Mouse (Mus musculus): ENCODE results near the gene Msantd2.

Gene Msantd2

DNA sequence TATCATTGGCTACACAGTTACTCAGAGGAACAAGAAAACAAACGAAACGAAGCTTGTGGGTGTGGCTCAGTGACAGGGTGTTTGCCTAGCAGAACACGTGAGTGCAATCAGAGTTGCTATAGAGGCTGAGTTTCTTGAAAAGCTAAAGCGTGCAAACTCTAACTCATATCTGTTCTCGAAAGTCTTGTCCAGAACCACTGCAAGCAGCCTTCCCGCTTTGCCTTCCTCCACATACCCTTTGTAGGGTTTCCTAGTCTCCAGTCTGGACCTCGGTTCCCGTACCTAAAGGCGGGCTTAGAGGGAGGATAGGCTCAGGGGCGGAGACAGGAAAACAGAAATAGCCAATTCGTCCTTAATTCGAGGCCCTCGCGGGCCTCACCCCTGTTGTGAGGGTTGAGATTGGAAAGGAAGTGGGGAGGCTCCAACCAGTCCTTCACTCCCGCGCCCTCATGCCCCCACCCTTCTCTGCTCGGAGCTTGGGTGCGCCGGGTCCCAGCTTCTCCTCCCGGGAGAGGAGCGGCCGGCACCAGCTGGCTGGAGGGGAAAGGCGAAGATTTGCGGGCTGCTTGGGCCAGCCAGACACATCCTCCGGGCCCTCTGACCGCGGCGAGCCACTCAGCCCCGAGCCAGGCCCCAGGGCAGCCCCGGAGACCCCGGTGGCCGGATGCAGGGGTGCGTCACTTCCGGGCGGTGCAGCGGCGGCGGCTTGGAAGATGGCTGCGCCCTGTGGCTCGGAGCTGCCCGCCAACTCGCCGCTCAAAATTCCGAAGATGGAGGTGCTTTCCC is at the start of gene Msantd2:
TSS of gene Msantd2 (plus strand) at position 709 of the 786 bp plus-strand sequence.
- DNase-seq, result peak; percentile 92

- DNase-seq, result peak; percentile 12
These were observed 36.7 kb upstream of the Msantd2 start for GRCm38 (mm10) chr9:37452401-37452800.

DNA sequence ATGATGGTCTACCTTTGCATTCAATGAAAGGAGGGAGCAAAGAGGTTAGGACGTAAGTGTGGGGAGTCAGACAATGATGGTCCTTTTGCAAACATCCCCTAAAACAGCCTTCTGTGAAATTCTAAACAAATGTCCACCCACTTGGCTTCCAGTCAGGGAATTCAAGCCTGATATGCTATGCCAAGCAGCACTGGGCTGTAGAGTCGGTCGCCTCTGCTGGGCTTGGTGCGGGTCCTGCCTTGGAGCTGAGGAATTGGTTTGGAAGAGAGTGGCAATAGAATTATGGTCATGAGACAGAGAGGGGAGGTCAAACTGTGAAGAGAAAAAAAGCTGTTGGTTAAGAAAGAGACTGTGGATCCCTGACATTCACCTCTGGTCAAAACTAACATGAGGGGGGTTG is 35.8 kb upstream of the Msantd2 start:
- peak; percentile 7 for DNase-seq

DNA sequence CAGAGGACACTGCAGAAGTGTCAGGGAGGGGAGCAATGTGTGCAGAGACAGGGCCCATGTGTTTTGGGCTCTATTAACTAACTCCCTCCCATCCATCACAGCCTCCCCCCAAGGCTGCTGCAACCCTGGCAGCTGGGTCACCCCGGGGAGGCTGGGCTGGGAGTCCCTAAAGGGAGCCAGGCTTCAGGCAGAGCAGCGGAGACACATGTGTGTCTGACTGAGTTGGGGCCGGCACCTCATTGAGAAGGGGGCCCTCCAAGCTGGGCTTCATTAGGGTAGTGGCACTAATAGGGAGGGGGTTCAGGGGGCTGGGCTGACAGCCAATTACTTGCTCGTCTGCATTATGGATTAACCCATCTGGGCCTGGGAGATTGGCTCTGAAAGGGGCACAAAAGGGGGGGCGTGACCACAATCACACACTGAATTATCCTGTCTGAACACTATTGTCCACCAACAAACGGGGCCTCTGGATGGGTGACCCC is 35.1 kb upstream of the Msantd2 start:
- peak; percentile 86 for DNase-seq

- DNase-seq, result peak; percentile 25
These were observed 34.1 kb upstream of the Msantd2 start for GRCm38 (mm10) chr9:37454991-37455390.

DNA sequence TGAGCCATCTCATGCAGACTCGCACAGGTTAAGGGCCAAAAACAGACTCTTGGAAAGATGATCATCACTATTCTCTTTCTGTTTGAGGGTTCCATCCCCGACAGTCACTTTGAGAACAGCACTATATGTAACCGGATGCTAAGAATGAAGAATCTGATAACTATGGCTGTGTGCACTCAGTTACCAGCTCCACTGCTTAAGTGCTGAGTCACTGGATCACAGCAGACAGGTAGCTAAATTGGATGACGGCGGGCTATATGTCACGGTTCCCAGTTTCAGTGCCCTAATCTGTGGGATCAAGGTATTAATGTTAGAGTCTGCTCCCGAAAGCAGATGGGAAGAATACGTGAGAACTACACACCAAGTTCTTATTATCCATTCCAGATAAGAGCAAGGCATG is 33.3 kb upstream of the Msantd2 start:
- no peak for DNase-seq

GRCm38 (mm10) chr9:37456481-37456910 is 32.6 kb upstream of the Msantd2 start:
- peak; percentile 96 for DNase-seq

- DNase-seq, result no peak
These were observed 32.0 kb upstream of the Msantd2 start for GRCm38 (mm10) chr9:37457151-37457550.

DNA sequence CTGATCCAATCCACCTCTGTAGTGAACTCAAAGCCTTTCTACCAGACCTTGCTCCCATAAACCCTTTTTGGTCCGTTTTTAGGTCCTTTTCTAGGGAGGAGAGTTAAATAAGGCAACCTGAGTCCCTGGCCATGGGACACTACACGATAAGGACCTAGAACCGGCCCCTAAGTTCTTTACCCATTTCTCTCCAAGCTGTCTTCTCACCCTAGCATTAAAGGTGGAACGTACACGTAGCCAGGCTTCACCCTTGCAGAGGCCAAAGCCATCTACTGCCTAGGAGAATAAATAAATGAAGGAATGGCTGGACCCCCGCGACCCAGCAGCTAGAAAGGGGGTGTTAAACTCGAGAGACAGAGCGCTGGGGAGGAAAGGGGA is 29.5 kb upstream of the Msantd2 start:
- DNase-seq, result no peak

- DNase-seq, result peak; percentile 84
These were observed 28.8 kb upstream of the Msantd2 start for GRCm38 (mm10) chr9:37460043-37460960.

- DNase-seq, result no peak
These were observed 28.2 kb upstream of the Msantd2 start for GRCm38 (mm10) chr9:37460961-37461340.

DNA sequence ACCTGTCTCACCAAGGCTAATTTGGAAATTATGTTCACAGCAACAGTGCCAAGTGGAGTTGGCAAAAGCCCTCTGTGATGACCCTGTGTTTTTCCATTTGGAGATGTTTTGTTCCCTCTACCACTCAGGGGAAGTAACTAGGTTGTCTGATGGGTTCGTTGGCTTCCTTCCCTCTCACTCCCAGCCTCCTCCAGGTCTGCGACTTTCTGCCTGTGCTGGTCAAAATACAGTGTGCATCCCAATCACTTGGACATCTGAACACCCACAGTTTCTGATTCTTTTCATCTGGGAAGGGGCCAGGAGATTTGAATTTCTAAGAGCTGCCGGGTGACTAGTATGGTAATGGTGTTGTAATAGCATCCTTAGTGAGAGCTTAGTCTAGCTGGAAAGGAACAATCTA is 27.5 kb upstream of the Msantd2 start:
- DNase-seq, result no peak

- DNase-seq, result peak; percentile 77
These were observed 26.4 kb upstream of the Msantd2 start for GRCm38 (mm10) chr9:37462764-37463163.

DNA sequence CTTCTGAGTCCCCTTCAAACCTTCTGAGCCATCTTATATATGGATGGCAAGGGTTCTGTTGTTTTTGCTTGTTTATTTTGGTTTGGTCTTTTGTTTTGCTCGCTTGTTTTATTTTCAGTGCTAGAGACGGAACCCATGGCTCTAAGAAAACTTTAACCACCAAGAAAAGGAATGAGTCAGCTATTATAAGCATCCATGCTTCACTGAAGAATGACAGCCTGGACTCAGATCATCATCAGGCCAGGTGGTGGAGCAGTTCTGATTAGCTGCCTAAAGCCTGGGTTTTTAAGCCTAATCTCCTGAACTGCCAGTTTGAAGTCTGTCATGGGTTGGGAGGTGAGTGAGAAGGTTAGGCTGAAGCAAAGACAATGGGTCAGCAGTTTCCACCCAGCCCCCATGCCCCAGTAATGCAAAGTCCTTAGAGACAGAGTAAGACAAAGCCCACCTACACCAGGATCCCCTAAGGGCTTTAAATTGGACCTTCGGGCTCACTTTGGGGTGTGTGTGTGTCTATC is 15.5 kb upstream of the Msantd2 start:
- DNase-seq, result peak; percentile 56

- no peak for DNase-seq
These were observed 14.2 kb upstream of the Msantd2 start for GRCm38 (mm10) chr9:37474923-37475322.

DNA sequence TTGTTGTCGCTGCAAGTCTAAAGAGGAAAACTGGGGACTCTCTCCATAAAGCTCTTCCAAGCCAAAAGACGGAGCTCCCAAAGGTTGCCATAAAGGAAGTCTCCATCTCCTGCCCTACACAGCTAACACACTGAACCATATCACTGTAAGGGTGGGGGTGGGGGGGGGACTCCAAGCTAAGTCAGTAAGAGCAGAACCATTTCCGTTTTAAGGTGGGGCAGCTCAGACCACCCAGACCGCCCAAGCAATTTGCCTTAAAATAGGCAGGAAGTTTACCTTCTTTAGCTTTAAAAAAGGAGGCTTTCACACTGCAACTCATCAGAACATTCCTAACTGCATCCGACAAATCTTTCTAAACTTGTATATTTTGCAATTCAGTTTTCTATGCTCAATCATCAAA is 4.0 kb upstream of the Msantd2 start:
- no peak for DNase-seq

DNA sequence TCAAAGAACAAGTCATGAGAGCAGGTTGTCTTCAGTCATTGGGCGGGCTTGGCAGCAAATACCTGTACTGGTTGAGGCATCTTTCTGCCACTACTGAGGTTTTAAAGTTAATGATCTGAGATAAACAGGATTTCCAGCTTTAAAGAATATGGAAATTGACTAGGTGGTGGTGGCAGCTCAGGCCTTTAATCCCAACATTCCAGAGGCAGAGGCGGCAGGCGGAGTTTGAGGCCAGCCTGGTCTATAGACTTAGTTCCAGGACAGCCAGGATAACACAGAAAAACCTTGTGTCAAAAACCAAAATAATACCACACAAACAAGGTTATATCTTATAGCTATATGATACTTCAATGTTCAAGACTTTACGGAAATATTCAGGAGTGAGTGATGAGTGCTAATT is 1.1 kb upstream of the Msantd2 start:
- no peak for DNase-seq

- DNase-seq, result peak; percentile 67
These were observed 464 bp downstream of the Msantd2 start for GRCm38 (mm10) chr9:37489446-37490120.

GRCm38 (mm10) chr9:37495761-37496160 is 6.6 kb downstream of the Msantd2 start:
- no peak for DNase-seq

GRCm38 (mm10) chr9:37496325-37496724 is 7.2 kb downstream of the Msantd2 start:
- no peak for DNase-seq

DNA sequence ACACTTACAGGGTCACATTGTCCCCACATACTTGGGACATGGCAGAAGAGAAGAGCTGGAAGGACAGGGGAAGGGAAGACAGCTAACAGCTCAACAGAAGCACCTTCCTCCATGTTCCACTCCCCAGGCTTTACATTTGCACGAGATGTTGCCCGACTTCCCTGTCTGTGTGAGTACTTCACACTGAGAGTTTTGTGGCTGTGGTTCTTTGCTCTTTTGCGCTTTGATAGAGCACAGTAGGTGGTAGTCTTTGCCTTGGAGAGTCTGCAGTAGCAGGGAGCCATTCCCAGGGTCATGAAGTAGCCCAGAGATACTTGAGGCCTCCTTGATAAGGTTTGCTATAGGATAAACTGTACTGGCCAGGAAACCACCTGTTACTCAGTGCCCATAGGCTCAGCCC is 11.1 kb downstream of the Msantd2 start:
- DNase-seq, result no peak

- no peak for DNase-seq
These were observed 12.1 kb downstream of the Msantd2 start for GRCm38 (mm10) chr9:37501170-37501569.

- no peak for DNase-seq
These were observed 15.2 kb downstream of the Msantd2 start for GRCm38 (mm10) chr9:37504348-37504747.

All from retina, postnatal 1 day (tissue).